Mouse (Mus musculus) R1 (cell line): ENCODE measurements at regions not wholly inside any gene's neighbourhood (a gene's known extent, or its start where the extent isn't known, plus 50 kb on each side); places are given as distances from the start of the nearest gene placed in this dataset.
A peak's percentile ranks its signal among the peaks of the same experiment; 100 is the strongest.

Source experiments
- DNase-seq: peaks from one replicate; pipeline ENCODE4 v3.0.0-alpha.2; 2018; ENCODE audit warnings: low read depth, low spot score

DNA sequence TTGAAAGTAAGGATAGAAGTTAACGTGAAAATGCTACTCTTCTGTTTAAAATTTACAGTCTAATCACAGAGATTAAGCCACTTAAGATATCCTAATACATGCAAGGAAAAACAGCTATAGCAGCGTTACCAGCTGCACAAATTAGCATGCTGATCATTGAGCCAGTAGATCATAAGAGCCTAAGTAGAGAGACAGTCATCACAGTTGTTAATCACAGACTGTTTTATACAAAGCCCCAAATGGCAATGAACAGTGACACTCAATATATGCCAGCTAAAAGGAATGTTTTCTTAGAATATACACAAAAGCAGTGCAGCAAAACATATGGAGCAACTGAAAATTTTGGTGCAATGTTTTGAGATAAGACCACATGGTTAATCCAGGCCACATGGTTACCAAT lies 64.7 kb upstream of the Ppp1r3a start:
- no peak for DNase-seq

DNA sequence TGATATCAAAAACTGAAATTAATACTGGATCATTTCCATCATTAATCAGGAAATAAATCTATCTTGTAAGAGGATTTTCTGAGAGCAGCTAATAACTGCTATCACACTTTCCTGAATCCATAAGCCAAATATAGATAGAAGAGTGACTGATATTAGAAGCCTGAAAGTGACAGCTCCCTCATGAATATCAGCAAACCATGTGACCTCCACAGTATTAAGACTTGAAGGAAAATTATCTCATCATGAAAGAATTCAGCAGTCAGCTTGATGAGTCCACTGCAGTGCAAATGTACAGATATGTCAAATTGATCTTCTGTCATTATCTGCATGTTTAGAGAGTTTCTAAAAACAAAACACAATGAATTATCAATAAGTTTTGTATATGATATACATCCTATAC lies 69.7 kb upstream of the Ppp1r3a start:
- no peak for DNase-seq

DNA sequence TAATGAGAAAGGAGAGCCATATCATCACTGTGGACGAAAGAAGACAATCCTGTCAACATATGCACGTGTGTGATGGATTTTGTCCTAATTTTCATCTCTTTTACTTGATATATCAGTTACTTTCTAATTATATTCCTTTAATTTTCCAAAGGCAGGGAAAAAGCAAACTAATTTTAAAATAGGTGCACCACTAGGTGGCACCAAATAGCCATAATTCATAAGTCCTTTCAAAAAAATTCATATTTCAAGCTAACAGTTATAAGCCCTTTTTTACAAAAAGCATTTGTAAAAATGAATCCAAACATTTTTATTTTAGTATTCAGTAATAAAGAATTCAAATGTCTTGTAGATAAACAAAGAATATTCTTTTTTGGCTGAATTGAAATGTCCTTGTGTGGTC lies 62.2 kb upstream of the Foxp2 start:
- DNase-seq: peak; percentile 4
